Mouse (Mus musculus) testis, adult 2 months (tissue): ENCODE data around the gene Tbc1d24. TPM values are rescaled to one million over a fixed set of nuclear protein-coding genes. Genes with fewer than 3 reads are reported as not detected.

Source experiments
- H3K27ac ChIP-seq: fragments of 200-500 bp; 2 replicates; pipeline ENCODE4 v1.5.1; 2012; ENCODE audit warnings: low read depth, low read length; ENCODE audit not compliant: control insufficient read depth, insufficient read depth
- H3K27me3 ChIP-seq: fragments of 200-500 bp; 2 replicates; pipeline ENCODE4 v1.6.1; 2012; ENCODE audit warnings: mild to moderate bottlenecking, low read length, moderate library complexity; ENCODE audit not compliant: control insufficient read depth, insufficient read depth
- H3K36me3 ChIP-seq: fragments of 200-500 bp; 2 replicates; pipeline ENCODE4 v1.6.1; 2012; ENCODE audit warnings: mild to moderate bottlenecking, low read length; ENCODE audit not compliant: control insufficient read depth, insufficient read depth
- H3K4me1 ChIP-seq: fragments of 200-500 bp; 2 replicates; pipeline ENCODE4 v1.6.1; 2012; ENCODE audit warnings: low read length; ENCODE audit not compliant: control insufficient read depth, insufficient read depth
- H3K4me3 ChIP-seq: fragments of 200-500 bp; 2 replicates; pipeline ENCODE4 v1.5.1; 2012; ENCODE audit warnings: low read depth, mild to moderate bottlenecking, low read length, moderate library complexity, mixed read lengths; ENCODE audit not compliant: control insufficient read depth
- CTCF ChIP-seq: fragments of 200-500 bp; IDR thresholded peaks from 2 replicates; pipeline ENCODE4 v1.5.1; 2012; ENCODE audit warnings: low read depth, mild to moderate bottlenecking, inconsistent platforms, low read length, moderate library complexity; ENCODE audit not compliant: control insufficient read depth, insufficient read depth, insufficient replicate concordance
- POLR2A ChIP-seq: fragments of 200-500 bp; IDR thresholded peaks from 2 replicates; pipeline ENCODE4 v1.6.1; 2012; ENCODE audit warnings: low read depth, mild to moderate bottlenecking, inconsistent platforms, low read length, moderate library complexity; ENCODE audit not compliant: control insufficient read depth
- polyA plus RNA-seq: library from polyadenylated mRNA; depleted of rRNA; stranded (reverse); fragments of >200 nt; gene quantifications from 2 replicates; pipeline ENCODE4 v1.2.3, GENCODE M21; 2012

Gene Tbc1d24
- polyA plus RNA-seq, 1 experiment, result 9.5 TPM

DNA sequence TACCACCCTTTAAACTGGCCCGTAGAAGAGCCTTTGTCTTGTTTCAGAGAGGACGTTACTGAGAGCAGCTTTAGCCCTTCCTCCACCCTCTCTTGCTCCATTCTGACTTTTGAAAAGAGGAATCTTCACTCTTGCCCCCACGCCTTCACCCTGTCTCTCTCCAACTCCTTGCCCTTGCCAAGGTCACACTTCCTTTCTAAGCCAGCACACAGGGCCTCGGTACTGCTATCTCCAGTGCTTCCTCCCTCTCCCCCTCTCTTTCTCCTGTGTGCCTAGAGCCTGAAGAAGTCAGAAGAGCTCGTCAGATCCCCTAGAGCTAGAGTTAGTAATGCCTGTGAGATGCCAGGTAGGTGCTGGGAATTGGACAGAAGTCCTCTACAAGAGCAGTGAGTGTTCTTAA, 34.6 kb downstream of the Tbc1d24 start:
- H3K4me1 ChIP-seq, result peaks cover 21% of the 10 kb centered on the region
- H3K27me3 ChIP-seq, result no peaks in the 10 kb centered on the region
- no peaks in the 10 kb centered on the region; the same call in 1 of the 2 replicates for H3K36me3 ChIP-seq
- H3K27ac ChIP-seq, result peak overlapping the region; percentile 32; the same call in 1 of the 2 replicates
- no peak overlapping the region for H3K4me3 ChIP-seq
- no peak for TF ChIP-seq POLR2A
- TF ChIP-seq CTCF, result no peak

DNA sequence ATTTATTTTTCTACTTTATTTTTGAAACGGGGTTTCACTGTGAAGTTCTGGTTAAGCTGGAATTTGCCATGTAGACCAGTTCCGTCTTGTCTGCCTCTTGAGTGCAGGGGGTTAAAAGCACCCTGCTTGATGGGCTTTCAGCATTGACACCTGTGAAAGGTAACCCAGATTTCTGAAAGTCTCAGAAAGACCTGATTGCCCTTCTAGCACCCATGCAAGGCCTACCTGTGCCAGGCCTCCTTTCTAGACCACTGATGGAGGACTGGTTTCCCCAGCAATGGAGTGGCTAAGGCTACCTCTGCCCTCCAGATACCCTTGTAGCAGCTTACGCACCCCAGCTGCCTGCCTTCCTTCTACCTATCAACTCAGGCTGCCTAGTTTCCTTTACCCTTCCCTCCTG, 35.2 kb downstream of the Tbc1d24 start:
- H3K27me3 ChIP-seq, result no peaks in the 10 kb centered on the region
- H3K27ac ChIP-seq, result peak overlapping the region; percentile 99
- H3K36me3 ChIP-seq, result no peaks in the 10 kb centered on the region; the same call in 1 of the 2 replicates
- peak overlapping the region; percentile 95; the same call in 1 of the 2 replicates for H3K4me3 ChIP-seq
- no peak for TF ChIP-seq CTCF
- TF ChIP-seq POLR2A, result no peak
- peaks cover 21% of the 10 kb centered on the region for H3K4me1 ChIP-seq

DNA sequence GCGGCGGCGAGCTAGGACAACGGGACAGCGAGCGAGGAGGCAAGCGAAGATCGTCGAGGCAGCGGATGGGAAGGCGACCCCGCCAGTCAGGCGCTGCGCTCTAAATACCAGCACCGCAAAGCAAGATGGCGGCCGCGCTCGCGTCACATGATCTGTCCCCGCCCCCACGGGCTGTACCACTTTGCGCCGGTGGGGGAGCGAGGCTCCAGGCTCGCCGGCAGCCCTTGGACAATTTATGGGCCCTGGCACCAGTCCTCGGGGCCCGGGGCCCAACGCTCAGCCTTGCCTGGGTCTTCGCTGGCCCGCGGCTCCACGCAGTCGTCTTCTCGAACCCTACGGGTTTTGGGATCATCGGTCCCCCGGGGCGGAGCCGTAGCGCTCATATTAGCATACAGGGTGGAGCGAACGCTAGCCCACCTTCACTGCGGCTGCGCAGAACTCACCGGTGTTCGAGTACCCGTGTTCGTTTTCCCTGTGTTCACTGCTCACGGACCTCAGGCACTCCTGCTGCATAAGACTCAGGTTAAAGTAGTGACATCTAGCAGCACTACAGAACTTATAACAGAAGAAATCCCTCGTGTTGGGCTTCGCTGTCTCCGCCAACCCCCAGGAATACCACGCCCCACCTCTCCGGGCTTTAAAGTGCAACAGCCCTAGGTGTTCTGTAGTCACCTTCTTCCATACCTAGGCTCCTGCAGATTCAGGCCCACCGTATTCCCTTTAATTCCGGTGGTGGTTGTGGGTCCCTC, 35.9 kb downstream of the Tbc1d24 start, which contains the start of gene Atp6v0c:
Gene Atp6v0c, minus strand, starts transcription at position 386 of the 749 bp plus-strand sequence.
- H3K4me3 ChIP-seq, result peak within 1 kb of the TSS; percentile 95
- TF ChIP-seq POLR2A (peak; percentile 91), CTCF (no peak)
- peaks cover 21% of the 10 kb centered on the region for H3K4me1 ChIP-seq
- peak within 1 kb of the TSS; percentile 99 for H3K27ac ChIP-seq
- H3K27me3 ChIP-seq, result no peaks in the 10 kb centered on the region
- no peaks in the 10 kb centered on the region; the same call in 1 of the 2 replicates for H3K36me3 ChIP-seq

DNA sequence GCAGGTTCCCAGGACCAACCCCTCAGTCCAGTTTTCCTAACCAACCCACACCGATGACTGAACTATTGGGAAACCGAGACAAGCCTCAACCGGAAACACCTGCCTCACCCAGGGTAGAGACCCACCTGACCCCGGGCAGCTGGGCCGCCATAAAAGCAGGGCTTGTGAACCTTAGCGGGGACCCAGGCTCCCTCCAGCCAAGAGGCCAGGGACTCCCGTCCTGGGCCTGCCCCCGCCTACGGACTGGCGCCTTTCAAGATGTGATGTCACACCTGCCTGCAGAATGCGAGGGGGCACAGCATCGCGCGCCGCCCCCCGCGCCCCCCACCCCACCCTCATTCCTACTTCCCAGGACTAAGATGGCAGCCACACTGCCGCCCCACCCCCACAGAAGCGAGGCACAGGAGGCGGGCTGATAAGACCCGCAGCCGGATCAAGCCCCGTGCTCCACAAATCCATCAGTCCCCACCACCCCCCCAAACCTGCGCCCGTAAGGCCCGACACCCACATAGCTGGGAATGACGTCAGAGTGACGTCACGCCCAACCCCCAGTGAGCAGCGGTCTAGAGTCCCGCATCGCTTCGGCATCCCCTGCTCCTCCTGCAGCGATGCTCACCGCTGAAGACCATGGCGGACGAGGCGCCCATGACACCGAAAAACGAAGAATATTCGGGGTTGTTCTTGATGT, 36.6 kb downstream of the Tbc1d24 start:
- peak overlapping the region; percentile 95 for H3K4me3 ChIP-seq
- TF ChIP-seq CTCF, result no peak
- TF ChIP-seq POLR2A, result no peak
- no peaks in the 10 kb centered on the region for H3K27me3 ChIP-seq
- peak overlapping the region; percentile 99 for H3K27ac ChIP-seq
- H3K4me1 ChIP-seq, result peaks cover 21% of the 10 kb centered on the region
- no peaks in the 10 kb centered on the region; the same call in 1 of the 2 replicates for H3K36me3 ChIP-seq

DNA sequence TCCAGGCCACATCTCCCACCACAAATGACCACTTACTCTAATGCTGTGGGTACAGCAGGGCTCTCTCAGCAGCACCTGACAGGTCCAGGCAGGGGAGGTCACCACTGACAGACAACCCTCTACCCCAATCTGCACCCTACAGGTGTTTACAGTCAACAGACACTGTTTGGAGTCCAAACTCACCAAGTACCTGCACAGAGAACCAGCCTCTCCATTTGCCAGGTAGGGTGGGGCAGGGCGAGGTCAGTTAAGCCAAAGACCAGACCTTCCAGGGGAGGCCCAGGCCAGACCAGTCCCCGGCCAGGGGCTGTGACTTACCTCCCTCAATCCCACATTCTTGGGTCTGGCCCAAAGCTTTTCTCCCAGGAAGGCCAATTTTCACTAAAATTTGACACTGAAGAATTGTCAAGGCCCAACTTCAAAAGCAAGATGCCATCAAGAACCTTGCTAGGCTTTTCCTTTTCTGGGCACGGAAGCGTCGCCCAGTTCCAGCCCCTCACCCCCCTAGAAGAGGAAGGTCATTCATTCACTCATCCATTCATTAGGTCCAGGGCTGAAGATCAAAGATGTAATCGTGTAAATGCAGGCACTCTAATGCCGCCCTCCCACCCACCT, 37.4 kb downstream of the Tbc1d24 start:
- H3K4me3 ChIP-seq, result peak overlapping the region; percentile 95
- peak overlapping the region; percentile 65; the same call in 1 of the 2 replicates for H3K27ac ChIP-seq

DNA sequence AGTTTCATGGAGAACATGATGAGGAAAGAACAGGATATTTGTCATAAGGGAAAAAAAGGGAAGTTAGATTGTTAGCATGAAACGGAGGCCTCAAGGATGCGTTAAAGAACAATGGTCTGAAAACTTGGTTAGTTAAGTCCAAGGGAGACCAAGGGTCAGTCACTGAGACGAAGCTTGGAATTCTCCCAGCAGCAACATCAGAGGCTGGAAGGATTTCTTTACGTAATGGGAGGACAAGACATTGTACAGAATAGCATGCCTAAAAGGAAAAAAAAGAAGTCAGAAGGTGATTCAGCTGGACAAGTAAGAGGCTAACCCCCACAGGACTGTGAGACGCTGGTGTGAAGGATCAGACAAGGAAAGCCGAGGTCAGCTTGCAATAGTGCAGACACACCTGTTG, 38.2 kb downstream of the Tbc1d24 start:
- H3K27me3 ChIP-seq, result no peaks in the 10 kb centered on the region
- H3K4me3 ChIP-seq, result no peak overlapping the region
- H3K27ac ChIP-seq, result no peak overlapping the region
- peaks cover 28% of the 10 kb centered on the region for H3K4me1 ChIP-seq
- no peak for TF ChIP-seq POLR2A
- TF ChIP-seq CTCF, result no peak
- no peaks in the 10 kb centered on the region; the same call in 1 of the 2 replicates for H3K36me3 ChIP-seq

More for the DNA sequence above, 37.4 kb downstream of the Tbc1d24 start:
- no peaks in the 10 kb centered on the region for H3K27me3 ChIP-seq
- TF ChIP-seq CTCF (no peak), POLR2A (no peak)
- no peaks in the 10 kb centered on the region; the same call in 1 of the 2 replicates for H3K36me3 ChIP-seq
- peaks cover 25% of the 10 kb centered on the region for H3K4me1 ChIP-seq
